Mouse (Mus musculus): ENCODE data around the gene Scel.

Scel gene

DNA sequence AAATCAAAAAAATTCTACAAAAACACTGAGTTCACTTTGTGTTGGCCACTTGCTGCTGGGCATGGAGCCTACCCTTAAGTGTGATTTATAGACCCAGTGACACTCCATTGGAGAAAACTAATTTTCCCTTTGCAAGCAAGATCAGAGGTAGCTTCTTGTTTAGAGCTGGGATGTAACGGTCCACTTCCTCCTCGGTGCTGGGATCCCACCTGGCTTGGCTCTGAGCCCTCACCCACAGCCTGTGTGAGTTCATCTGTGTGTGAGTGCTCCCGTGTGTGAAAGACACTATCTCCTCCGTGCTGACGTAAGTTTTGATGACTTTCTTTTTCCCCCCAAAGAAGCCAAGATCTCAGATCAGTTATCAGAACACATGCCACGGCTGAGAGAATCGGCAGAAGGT is 62.7 kb downstream of the Scel start:
- DNase-seq = no peak

DNA sequence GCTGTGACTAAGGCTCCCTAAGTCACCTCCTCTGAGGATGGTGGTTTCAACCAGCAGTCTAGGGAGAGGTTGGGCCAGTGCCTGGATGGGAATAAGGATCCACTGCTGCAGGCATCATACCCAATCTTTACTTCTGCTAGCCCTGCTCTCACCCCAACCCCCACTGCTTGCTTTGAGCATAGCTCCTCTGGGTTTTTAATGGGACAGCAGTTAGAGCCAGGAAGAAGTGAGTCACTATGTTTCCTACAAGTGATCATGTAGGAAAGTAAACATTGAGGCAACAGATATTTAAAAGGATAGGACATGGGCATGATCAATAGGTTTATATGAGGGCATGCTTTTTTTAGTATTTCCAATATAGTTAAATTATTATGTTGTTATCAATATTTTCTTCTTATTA is 63.9 kb downstream of the Scel start:
- DNase-seq = no peak

DNA sequence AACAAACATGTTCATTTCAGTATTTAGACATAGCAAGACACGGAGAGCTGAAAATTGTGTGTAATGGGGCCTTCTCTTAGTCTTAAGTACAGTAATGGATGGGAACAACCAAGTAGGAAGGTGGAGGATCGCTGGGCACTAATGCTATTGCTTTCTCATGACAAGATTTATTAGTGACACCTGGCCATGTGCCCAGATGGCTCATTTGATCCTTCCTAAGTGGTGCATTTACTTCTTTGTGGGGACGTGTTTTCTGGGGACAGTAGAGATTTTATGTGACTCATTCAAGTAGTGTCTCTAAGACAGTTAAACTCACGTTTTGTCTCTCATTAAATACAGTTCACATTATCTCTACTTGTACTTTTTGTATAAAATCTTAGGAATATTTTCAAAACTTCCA is 73.5 kb downstream of the Scel start:
- DNase-seq = no peak

DNA sequence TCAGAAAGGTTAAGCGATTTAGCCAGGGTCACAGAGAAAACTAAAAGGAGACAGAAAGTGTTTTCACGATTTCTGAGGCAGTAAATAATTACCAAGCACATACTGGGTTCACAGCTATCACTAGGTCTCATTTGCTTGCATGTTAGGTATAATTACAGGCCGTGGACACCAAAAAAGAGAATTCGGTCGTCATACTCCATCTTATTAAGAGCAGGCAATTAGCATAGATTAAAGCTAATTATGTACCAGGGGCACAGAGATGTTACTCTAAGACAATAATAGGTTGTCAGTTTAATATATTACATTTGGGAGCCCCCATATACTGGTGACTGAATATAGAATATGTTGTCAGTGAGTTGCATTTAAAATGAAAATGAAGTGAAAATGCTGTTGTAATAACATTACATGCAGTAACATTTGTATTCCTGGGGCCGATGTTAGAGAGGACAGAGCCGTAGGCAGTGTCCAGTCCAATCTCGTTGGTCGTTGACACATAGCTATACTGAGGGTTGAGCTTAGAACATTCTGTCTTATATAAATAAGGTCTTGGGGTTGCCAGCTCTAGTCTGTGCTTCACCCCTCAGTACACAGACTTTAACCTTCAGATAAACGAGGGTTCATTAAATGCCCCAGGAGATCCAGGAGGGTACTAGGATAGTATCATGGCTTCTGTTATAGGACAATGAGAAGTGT is 74.2 kb downstream of the Scel start:
- DNase-seq = no peak

DNA sequence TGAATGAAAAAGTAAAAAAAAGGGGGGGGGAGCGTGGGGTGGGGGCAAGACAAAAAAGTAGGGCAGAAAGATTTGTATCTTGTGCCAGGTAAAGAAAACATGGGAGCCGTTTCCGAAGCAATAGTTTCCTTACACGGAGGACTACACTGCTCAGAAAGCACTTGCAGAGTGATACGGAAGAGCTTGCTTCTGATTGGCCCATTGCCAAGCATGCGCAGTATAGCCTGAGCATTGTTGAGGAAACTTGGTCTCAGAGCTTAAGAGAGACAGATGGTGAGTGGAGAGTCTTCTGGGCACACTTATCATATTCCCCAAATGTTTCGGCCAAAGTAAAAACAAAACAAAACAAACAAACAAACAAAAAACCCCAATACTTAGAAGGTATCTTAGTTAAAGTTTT is 76.7 kb downstream of the Scel start:
- no peak for DNase-seq

DNA sequence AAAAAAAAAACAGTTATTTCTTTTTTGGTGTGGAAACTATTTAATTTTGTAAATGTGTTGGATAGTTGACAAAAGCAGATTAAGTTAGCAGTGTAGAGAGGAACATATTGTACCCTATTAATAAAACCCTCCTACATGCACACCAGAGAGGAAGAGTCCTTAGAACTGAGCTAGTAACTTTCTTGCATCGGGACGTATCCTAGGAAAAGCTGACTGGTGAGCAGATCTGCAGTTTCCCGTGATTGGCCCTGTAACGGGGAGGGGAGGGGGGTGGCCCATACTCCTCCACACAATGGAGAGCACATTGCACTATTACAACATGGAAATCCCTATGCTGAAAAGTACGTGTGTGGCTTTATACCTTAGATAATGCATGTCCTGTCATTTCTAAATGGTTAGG is 82.7 kb downstream of the Scel start:
- no peak for DNase-seq

DNA sequence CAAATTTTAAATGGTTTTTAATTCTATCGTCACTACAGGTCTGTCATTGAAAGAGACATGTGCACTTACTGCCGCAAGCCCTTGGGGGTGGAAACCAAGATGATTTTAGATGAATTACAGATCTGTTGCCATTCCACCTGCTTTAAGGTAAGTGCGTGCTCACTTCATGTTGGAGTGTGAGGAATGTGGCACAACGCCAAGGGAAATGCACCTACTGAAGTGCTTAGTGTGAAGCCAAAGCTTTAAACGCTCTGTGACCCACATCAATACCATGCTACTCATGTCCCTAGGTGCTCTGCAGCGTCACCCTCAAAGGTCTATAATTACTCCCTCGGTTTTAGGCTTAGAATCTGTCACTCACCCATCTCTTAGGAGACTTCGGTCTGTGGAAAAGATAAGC is 94.9 kb downstream of the Scel start:
- no peak for DNase-seq

DNA sequence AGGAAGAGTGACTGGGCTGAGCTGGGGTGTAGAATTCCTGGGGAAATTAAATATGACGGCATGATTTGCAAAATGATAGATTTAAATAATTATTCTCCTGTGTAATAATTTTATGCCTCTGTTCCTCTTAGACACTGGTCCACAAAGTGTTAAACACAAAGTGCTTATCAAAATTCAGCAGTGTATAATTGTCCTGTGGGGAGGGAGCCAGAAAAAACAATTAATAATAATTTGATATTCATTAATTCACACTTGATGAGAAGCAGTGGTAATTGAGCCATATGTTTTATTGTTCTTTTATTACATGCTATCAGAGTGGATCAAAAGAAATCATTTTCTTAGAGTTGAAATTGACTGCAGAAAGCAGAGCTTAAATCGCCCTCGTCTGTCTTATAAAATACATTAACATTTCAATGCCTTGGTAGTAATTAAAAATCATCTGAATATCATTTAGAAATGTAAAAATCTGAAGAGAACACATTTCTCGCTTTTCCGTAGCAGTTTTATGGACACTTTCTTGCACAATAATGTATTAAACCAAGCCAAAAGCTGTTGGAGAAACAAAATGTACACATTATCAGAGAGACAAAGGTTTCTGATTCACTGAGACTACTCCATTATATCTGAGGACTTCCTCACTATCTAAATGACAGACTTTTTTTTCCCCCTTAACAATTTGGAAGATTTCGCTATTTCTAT is 100.6 kb downstream of the Scel start:
- no peak for DNase-seq

DNA sequence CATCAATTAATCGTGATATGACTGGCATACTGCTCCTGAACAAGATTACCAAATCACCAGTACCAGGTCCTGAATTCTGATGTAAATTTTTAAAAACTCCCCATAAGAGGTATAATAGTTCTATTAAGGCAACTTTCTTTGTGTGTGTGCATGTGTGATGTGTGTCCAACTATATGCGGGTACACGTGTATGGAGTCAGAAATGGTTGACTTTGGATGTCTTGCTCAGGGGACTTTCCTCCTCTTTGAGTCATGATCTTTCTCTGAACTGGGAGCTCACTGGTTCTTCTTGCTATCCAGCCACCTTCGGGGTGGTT is 101.1 kb downstream of the Scel start:
- DNase-seq = no peak

DNA sequence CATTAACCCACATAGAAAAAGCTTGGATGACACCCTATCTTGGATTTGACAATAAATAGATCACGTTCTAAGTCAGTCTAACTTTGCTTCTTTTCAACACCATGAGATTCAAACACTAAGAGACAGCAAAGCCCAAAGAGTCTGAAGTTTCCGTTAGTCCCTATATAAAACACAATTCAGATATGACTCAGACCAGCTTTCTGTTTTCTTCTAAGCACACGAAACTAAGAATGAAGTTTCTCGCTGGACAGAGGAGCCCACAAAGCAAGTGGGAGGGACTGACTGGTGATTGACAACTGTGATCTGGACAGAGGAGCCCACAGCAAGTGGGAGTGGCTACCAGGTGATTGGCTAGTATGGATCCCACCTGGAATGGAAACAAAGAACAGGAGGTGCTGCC is 106.6 kb downstream of the Scel start:
- DNase-seq = no peak

DNA sequence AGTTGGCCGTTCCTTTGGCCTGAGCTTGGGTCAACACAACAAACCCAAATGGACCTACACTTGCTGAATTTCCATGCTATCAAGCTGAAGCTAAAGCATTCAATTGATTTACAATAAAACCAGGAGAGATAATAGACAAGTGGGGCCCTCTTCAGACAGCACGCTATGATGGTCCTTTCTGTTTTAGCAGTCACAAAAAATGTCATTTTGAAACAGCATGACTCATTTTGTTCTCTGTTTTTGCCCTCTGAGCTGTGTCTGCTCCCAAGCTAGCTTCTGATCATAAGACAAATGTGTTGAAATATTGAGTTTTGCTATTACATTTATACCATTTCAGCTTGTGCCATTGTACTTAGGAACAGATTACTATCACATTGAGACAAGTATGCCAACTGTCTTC is 108.1 kb downstream of the Scel start:
- no peak for DNase-seq

DNA sequence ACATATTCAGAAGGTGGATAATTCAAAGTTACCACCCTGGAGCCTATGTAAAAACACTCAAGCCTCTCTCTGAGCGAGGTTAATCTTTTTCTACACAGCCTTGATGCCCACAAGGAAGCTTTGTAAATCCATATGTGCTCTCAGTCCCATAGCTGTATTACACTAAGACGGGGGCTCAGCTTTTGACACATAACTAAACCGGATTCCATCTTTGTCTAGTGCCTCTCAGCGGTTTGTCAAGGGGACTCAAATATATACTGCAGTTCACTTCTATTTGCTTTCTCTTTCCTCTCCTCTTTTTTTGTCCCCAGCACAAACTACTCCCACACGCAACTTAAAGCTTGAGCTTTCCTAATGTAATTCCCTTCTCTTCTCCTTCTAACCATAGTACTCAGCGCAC is 113.0 kb downstream of the Scel start:
- DNase-seq = no peak

DNA sequence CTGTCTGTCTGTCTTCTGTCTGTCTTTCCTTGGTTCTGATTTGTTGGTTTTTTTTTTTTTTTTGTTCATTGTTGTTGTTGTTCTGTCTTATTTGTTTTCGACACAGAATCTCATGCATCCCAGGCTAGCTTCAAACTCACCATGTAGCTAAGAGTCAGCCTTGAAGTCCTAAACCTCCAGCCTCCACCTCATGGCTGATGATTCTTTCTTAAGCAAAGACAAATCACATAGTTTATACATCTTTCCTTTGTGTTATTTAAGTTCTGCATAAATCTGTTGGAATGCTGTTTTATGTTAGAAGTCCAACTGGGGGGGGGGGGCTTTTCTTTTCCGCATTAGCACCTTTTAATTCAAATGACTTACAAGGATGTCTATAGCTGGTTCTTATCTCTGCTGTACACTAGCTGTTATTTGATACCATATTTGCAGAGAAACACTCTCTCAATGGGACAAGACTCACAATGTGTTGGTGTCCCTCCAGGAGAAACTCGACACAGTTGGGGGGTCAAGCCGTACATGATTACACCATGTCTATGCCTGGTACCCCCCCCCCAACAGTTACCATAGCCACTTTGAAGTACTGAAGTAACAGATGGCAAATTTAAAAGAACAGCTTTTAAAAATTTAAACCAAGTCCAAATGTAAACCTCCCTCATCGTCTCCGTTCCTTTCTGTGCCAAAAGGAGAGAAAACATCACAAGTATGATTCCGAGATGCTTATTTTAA is 116.7 kb downstream of the Scel start:
- no peak for DNase-seq

DNA sequence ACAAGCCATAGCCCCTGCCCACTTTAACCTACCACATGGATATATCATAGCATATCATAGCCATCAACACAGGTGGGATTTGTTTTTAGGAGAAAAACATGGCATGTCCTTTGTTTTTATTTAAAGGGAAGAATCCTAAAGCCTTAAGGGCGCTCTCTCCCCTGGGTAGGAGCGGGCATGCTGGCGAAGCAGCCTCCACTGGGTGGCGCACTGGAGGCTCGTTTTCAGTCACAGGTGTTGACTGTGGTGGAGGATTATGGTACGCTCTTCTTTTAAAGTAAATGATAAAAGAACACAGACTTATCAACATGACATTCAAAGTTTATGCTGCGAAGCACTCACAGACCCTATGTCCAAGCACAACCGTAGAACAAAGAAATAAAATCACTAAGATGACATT is 117.4 kb downstream of the Scel start:
- DNase-seq = no peak

DNA sequence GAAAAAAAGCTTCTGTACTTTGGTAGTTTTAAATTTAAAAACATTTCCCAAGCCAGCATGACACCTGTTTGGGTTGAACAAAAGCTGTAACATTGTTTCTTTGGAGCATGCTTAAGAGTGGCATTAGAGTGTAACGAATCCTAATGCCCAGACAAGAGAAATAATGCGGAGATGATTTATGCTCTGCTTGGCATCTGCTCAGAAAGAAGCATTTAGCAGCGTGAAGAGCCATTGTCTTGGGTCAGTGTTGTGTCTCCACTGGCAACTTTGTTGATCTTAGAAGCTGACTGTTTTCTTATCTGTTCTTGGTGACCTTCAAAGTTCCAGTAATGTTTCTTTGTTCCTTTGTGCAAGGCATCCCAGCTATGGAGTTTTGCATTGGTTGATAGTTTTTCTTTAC is 130.8 kb downstream of the Scel start:
- DNase-seq = no peak

DNA sequence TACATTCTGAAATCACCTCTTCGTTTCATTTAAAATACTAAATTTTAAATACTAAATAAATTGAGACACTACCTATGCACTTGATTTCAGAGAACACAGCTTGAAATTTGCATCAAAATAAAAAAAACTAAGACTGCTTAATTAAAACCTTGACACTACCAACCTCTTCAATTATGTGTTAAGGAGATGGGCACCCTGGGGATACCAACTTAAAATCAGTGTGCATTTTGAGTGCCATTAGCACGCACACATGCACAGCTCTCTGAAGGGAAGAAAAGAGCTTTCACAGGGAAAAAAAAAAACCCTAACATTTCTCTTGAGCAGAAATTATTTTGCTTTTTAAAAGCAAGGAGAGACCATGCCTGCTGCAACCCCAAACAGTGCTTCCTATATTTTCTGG is 134.8 kb downstream of the Scel start:
- no peak for DNase-seq

DNA sequence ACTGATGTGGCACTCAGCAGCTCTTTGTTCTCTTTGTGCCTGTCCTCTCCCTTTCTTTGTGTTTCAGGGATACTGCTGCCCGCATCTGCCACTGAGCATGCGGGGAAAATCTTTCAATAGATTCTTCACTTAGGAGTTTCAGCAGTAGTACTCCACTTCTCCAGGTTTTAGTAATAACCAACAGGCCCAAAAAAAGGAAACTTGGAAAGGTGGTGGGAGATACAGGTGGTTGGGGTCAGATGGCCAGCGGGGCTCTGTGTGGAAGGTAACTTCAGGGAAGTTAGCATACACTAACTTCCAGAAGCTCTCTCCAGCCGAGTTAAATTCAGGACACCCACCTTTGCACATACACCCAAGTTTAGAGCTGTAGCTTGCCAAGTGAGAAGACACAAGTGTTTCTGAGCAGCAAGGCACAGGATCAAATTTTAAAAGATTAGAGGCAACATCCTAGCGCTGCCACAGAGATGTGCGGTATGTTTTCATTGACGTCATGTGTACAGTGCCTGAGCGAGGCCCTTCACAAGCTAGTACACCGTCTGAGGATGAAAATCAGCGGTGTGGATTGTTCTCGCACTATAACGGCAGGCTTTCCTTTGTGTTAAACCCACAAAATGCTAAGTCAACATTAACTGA is 135.6 kb downstream of the Scel start:
- peak in 1 of 2 experiments; percentile 4 for DNase-seq

DNA sequence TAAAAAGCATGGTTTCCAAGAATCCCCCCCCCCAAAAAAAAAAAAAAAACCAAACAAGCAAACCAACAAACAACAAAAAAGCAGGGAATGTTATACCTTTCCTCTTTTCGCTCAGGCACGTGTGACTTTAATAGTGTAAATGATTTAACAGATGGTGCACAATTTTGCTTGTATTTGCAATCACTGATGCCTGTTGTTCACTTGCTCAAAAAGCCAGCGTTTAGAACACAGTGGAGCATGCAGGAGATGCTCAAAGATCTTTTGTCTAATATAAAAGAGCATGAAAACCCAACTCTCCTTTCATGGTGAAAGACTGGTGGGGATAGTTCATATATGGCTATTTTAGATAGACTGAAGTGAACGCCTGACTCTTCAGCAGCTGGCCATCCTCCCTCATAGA is 136.2 kb downstream of the Scel start:
- DNase-seq = no peak

DNA sequence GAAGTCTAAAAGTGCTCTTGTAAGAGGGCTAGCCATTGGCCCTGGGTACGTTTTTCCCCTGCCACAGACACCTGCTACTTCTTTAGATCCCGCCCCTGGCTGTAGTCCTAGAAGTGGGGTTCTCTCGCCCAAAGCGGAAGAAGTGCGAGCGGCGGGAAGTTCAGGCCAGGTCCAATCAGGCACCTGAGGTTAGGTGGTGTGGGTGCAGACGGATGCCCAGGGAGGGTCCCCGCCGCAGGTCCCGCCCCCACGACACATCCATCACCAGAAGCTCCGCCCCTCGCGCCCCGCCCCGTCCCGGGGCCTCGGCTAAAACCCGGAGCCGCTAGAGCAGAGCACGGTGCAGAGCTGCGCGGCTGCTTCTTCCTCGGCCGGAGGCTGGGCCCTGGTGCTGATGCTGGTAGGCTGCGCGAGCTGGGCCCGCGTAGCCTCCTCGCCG is 136.8 kb downstream of the Scel start, which contains the start of gene Slain1:
Slain1 (plus strand) TSS at position 333 of the 439 bp plus-strand sequence.
- peak; percentile 86 for DNase-seq

DNA sequence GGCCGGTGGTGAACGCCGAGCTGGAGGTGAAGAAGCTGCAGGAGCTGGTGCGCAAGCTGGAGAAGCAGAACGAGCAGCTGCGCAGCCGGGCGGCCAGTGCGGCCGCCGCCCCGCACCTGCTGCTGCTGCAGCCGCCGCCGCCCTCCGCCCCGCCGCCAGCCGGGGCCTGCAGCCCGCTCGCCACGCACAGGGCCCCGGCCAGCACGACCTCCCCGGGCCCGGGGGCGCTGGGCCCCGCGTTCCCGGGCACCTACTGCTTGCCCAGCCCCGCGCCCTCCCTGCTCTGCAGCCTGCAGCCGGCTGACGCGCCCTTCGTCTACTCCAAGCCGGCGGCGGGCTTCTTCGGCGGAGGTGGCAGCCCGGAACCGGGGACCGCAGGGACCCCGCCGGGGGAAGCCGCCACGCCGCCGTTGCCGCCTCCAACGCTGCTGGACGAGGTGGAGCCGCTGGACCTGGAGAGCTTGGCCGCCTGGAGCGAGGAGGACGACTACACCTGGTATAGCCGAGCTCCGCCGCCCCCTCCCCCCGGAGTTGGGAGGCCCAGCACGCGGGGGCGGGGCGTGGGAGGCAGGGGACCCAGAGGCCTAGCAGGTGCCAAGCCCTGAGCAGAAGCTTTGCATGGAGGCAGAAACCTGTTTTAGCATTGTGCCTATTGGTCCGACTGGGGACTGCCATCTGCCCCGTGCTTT is 137.4 kb downstream of the Scel start:
- peak; percentile 38 to 50 for DNase-seq

DNA sequence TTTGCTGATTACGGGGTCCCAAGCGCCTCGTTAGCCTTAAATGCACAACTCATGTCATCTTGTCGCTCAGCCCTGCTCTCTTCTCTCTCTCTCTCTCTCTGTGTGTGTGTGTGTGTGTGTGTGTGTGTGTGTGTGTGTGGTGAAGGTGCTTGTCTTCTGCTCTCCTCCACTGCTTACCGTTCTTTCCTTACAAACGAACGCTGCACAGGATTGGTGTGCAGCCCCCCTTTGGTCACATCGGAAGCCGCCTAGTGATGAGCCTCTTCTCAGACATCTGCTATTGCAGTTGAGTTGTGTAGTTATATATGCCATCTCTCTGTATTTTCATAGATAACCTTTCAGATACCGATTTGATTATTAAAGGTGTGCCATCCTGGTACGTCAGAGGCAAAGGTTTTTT is 138.0 kb downstream of the Scel start:
- DNase-seq = no peak

DNA sequence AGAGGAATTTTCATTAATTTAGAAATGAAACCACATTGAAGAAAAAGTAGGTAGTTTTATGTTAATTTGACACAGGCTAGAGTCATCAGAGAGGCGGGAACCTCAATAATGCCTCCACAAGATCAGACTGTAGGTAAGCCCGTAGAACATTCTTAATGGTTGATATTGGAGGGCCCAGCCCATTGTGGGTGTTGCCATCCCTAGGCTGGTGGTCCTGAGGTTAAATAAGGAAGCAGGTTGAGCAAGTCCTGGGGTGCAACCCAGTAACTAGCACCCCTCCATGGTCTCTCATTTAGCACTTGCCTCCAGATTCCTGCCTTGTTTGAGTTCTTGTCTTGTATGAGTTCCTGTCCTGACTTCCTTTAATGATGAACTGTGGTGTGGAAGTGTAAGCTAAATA is 138.4 kb downstream of the Scel start:
- DNase-seq = no peak

DNA sequence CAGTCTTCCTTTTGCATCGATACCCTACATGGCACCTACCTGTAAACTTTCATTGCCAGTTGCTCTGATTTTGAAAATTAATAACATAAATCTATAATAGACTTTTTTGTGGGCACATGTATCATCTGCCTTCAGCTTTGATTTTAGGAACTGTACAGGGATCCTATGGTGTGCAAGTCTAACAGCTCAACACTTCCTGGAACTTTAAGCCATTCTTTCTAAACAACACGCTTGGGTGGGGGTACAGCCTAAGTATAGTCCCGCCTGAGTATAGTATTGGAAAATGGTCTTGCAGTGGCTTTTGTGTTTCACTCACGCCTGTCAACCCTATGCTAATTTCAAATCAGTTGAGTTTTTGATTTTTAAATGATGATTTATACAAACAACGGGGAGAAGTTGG is 139.4 kb downstream of the Scel start:
- no peak for DNase-seq

Measured in kidney, adult 8-10 months (tissue).